Mouse (Mus musculus) ES-E14 (cell line): ENCODE results near the gene Nrxn3.

ENCODE experiments used
- CHD2 ChIP-seq: IDR thresholded peaks from 2 replicates; pipeline ENCODE4 v1.6.1; 2014; ENCODE audit warnings: mild to moderate bottlenecking, low read depth, low read length, inconsistent platforms
- HCFC1 ChIP-seq: IDR thresholded peaks from 2 replicates; pipeline ENCODE4 v1.6.1; 2012; ENCODE audit warnings: low read length, inconsistent platforms, borderline replicate concordance; ENCODE audit not compliant: insufficient read depth
- MAFK ChIP-seq: IDR thresholded peaks from 2 replicates; pipeline ENCODE4 v1.6.1; 2014; ENCODE audit warnings: mild to moderate bottlenecking, low read depth, low read length, inconsistent platforms; ENCODE audit not compliant: insufficient read depth
- ZC3H11A ChIP-seq: IDR thresholded peaks from 2 replicates; pipeline ENCODE4 v1.6.1; 2012; ENCODE audit warnings: low read depth, mild to moderate bottlenecking, inconsistent platforms, low read length, borderline replicate concordance
- ZNF384 ChIP-seq: IDR thresholded peaks from 2 replicates; pipeline ENCODE4 v1.6.1; 2012; ENCODE audit warnings: low read depth, low read length, inconsistent platforms

- TF ChIP-seq HCFC1 (no peak), CHD2 (no peak), MAFK (no peak), ZC3H11A (no peak), ZNF384 (no peak)
Measured at GRCm38 (mm10) chr12:89812550-89813207, 1090.0 kb downstream of the Nrxn3 start.
